Mouse (Mus musculus) neural tube, embryonic 13.5 days (tissue): Measurements from ENCODE around the gene Arhgef2. TPM values are rescaled to one million over a fixed set of nuclear protein-coding genes. Genes with fewer than 3 reads are reported as not detected.

Experiments
- ATAC-seq: fragments of 200-750 bp; cut with Nextera tagmentation; 2 replicates; pipeline ENCODE4 v1.8.0; 2017; ENCODE audit warnings: low read depth, mild to moderate bottlenecking, moderate TSS enrichment, moderate library complexity
- H3K27ac ChIP-seq: fragments of 300-500 bp; sonication (generic); replicated peaks from 2 replicates; pipeline ENCODE4 v1.5.1; 2015; ENCODE audit warnings: moderate library complexity, mild to moderate bottlenecking, inconsistent platforms
- H3K27me3 ChIP-seq: fragments of 300-500 bp; sonication (generic); 2 replicates; pipeline ENCODE4 v1.6.1; 2015; ENCODE audit warnings: mild to moderate bottlenecking, inconsistent platforms
- H3K36me3 ChIP-seq: fragments of 300-500 bp; sonication (generic); 2 replicates; pipeline ENCODE4 v1.6.1; 2015; ENCODE audit warnings: mild to moderate bottlenecking, inconsistent platforms
- H3K4me1 ChIP-seq: fragments of 300-500 bp; sonication (generic); replicated peaks from 2 replicates; pipeline ENCODE4 v1.6.1; 2015; ENCODE audit warnings: inconsistent platforms
- H3K4me2 ChIP-seq: fragments of 300-500 bp; sonication (generic); 2 replicates; pipeline ENCODE4 v1.6.1; 2015; ENCODE audit warnings: inconsistent platforms, mild to moderate bottlenecking, moderate library complexity
- H3K4me3 ChIP-seq: fragments of 300-500 bp; sonication (generic); 2 replicates; pipeline ENCODE4 v1.5.1; 2015; ENCODE audit warnings: mild to moderate bottlenecking, inconsistent platforms
- H3K9ac ChIP-seq: fragments of 300-500 bp; sonication (generic); 2 replicates; pipeline ENCODE4 v1.6.1; 2015; ENCODE audit warnings: moderate library complexity, mild to moderate bottlenecking, inconsistent platforms
- H3K9me3 ChIP-seq: fragments of 300-500 bp; sonication (generic); 2 replicates; pipeline ENCODE4 v1.6.1; 2016; ENCODE audit warnings: inconsistent platforms
- WGBS: fragments of 180-500 bp; shearing (Covaris S2); methylation state at CpG from one replicate; pipeline ENCODE4 v1.1.7; 2015; 5-methylcytosine and 5-hydroxymethylcytosine counted together
- polyA plus RNA-seq: library from polyadenylated mRNA; unstranded; fragments of >200 nt; fragmentation: Nextera tagmentation; extraction: Ambion mirVana; gene quantifications from 2 replicates; pipeline ENCODE4 v1.2.1, GENCODE M21; 2015

Arhgef2 gene
- polyA plus RNA-seq, 1 experiment from 2014 or later: 157 TPM

GRCm38 (mm10) chr3:88615117-88615516 is 9.4 kb downstream of the Arhgef2 start:
- Histone ChIP-seq H3K4me1 (peaks cover 26% of the 10 kb centered on the region), H3K4me3 (no peak overlapping the region), H3K27ac (no peak overlapping the region), H3K9me3 (no peaks in the 10 kb centered on the region), H3K4me2 (no peak overlapping the region), H3K9ac (0 out of 2 replicates have a peak overlapping the region, but pooled peaks have one; percentile 4), H3K36me3 (no peaks in the 10 kb centered on the region), H3K27me3 (no peaks in the 10 kb centered on the region)
- ATAC-seq: no peak
- 69% methylated on average over 5 of the region's 5 CpGs for WGBS

GRCm38 (mm10) chr3:88615902-88616391 is 10.2 kb downstream of the Arhgef2 start:
- 48% methylated on average over 9 of the region's 9 CpGs for WGBS
- H3K9ac ChIP-seq: 0 out of 2 replicates have a peak overlapping the region, but pooled peaks have one; percentile 4

GRCm38 (mm10) chr3:88616951-88617500 is 11.3 kb downstream of the Arhgef2 start:
- 76% methylated on average over 3 of the region's 3 CpGs for WGBS
- ATAC-seq: no peak
- H3K27ac ChIP-seq: no peak overlapping the region

More at GRCm38 (mm10) chr3:88615902-88616391, 10.2 kb downstream of the Arhgef2 start:
- Histone ChIP-seq H3K27ac (peak overlapping the region; percentile 43; the same call in 1 of the 2 replicates), H3K9me3 (no peaks in the 10 kb centered on the region), H3K36me3 (no peaks in the 10 kb centered on the region), H3K4me1 (peaks cover 33% of the 10 kb centered on the region), H3K27me3 (no peaks in the 10 kb centered on the region), H3K4me3 (no peak overlapping the region), H3K4me2 (no peak overlapping the region; the same call in 1 of the 2 replicates)
- ATAC-seq: no peak

GRCm38 (mm10) chr3:88618074-88618871 is 12.5 kb downstream of the Arhgef2 start:
- Histone ChIP-seq H3K27me3 (no peaks in the 10 kb centered on the region), H3K4me2 (no peak overlapping the region), H3K27ac (no peak overlapping the region), H3K4me3 (no peak overlapping the region), H3K36me3 (no peaks in the 10 kb centered on the region), H3K4me1 (peaks cover 33% of the 10 kb centered on the region), H3K9me3 (no peaks in the 10 kb centered on the region), H3K9ac (no peak overlapping the region)
- 72% methylated on average over 8 of the region's 8 CpGs for WGBS
- ATAC-seq: no peak

More at GRCm38 (mm10) chr3:88616951-88617500, 11.3 kb downstream of the Arhgef2 start:
- Histone ChIP-seq H3K27me3 (no peaks in the 10 kb centered on the region), H3K4me2 (no peak overlapping the region), H3K9ac (no peak overlapping the region), H3K4me3 (no peak overlapping the region), H3K9me3 (no peaks in the 10 kb centered on the region), H3K4me1 (peaks cover 33% of the 10 kb centered on the region), H3K36me3 (no peaks in the 10 kb centered on the region)

GRCm38 (mm10) chr3:88619113-88620097 is 13.6 kb downstream of the Arhgef2 start:
- Histone ChIP-seq H3K27me3 (no peaks in the 10 kb centered on the region), H3K9ac (no peak overlapping the region), H3K36me3 (no peaks in the 10 kb centered on the region), H3K4me1 (peaks cover 43% of the 10 kb centered on the region), H3K27ac (no peak overlapping the region), H3K9me3 (no peaks in the 10 kb centered on the region), H3K4me3 (peak overlapping the region; percentile 1; the same call in 1 of the 2 replicates), H3K4me2 (no peak overlapping the region)
- WGBS: 45% methylated on average over 9 of the region's 9 CpGs
- no peak for ATAC-seq

- Histone ChIP-seq H3K4me3 (peak overlapping the region; percentile 89), H3K27ac (peak overlapping the region; percentile 97), H3K9ac (peak overlapping the region; percentile 98), H3K36me3 (no peaks in the 10 kb centered on the region), H3K4me2 (peak overlapping the region; percentile 90), H3K4me1 (peaks cover 49% of the 10 kb centered on the region), H3K27me3 (no peaks in the 10 kb centered on the region), H3K9me3 (no peaks in the 10 kb centered on the region)
- ATAC-seq: peak; percentile 3; the same call in 1 of the 2 replicates
- WGBS: 14% methylated on average over 15 of the region's 15 CpGs
Observed at GRCm38 (mm10) chr3:88620146-88620991, 14.6 kb downstream of the Arhgef2 start.

GRCm38 (mm10) chr3:88620992-88621536 is 15.3 kb downstream of the Arhgef2 start:
- WGBS: 1% methylated on average over 47 of the region's 64 CpGs
- Histone ChIP-seq H3K4me1 (peaks cover 49% of the 10 kb centered on the region), H3K4me2 (peak overlapping the region; percentile 90), H3K27me3 (no peaks in the 10 kb centered on the region), H3K36me3 (peaks cover 6% of the 10 kb centered on the region), H3K9ac (peak overlapping the region; percentile 98), H3K9me3 (no peaks in the 10 kb centered on the region), H3K27ac (peak overlapping the region; percentile 97), H3K4me3 (peak overlapping the region; percentile 89)
- peak; percentile 49 for ATAC-seq

- WGBS: under 1% methylated on average over 36 of the region's 36 CpGs
- Histone ChIP-seq H3K27ac (peak overlapping the region; percentile 97), H3K9ac (peak overlapping the region; percentile 98), H3K4me2 (peak overlapping the region; percentile 90), H3K4me3 (peak overlapping the region; percentile 89), H3K4me1 (peaks cover 49% of the 10 kb centered on the region), H3K36me3 (peaks cover 12% of the 10 kb centered on the region), H3K9me3 (no peaks in the 10 kb centered on the region), H3K27me3 (no peaks in the 10 kb centered on the region)
- peak; percentile 33 for ATAC-seq
Observed at GRCm38 (mm10) chr3:88621537-88622112, 15.9 kb downstream of the Arhgef2 start.

GRCm38 (mm10) chr3:88622113-88622940 is 16.6 kb downstream of the Arhgef2 start:
- H3K36me3 ChIP-seq: peaks cover 13% of the 10 kb centered on the region
- H3K9ac ChIP-seq: peak overlapping the region; percentile 98
- H3K4me1 ChIP-seq: peaks cover 52% of the 10 kb centered on the region
- H3K9me3 ChIP-seq: no peaks in the 10 kb centered on the region
- peak overlapping the region; percentile 90 for H3K4me2 ChIP-seq
- 0% methylated on average over 24 of the region's 24 CpGs for WGBS
- H3K4me3 ChIP-seq: peak overlapping the region; percentile 89
- ATAC-seq: peak; percentile 13; the same call in 1 of the 2 replicates
- peak overlapping the region; percentile 97 for H3K27ac ChIP-seq
- no peaks in the 10 kb centered on the region for H3K27me3 ChIP-seq

GRCm38 (mm10) chr3:88622941-88623345 is 17.2 kb downstream of the Arhgef2 start:
- Histone ChIP-seq H3K9me3 (no peaks in the 10 kb centered on the region), H3K9ac (peak overlapping the region; percentile 98), H3K36me3 (peaks cover 13% of the 10 kb centered on the region), H3K27me3 (no peaks in the 10 kb centered on the region), H3K4me1 (peaks cover 58% of the 10 kb centered on the region), H3K4me3 (peak overlapping the region; percentile 89), H3K27ac (peak overlapping the region; percentile 97), H3K4me2 (peak overlapping the region; percentile 90)
- WGBS: 0% methylated on average over 6 of the region's 6 CpGs
- ATAC-seq: 0 out of 2 replicates have a peak, but pooled peaks have one; percentile 29
